Comparison of ENCODE assay signal across 9 mouse cellular contexts in the genomic region with DNA sequence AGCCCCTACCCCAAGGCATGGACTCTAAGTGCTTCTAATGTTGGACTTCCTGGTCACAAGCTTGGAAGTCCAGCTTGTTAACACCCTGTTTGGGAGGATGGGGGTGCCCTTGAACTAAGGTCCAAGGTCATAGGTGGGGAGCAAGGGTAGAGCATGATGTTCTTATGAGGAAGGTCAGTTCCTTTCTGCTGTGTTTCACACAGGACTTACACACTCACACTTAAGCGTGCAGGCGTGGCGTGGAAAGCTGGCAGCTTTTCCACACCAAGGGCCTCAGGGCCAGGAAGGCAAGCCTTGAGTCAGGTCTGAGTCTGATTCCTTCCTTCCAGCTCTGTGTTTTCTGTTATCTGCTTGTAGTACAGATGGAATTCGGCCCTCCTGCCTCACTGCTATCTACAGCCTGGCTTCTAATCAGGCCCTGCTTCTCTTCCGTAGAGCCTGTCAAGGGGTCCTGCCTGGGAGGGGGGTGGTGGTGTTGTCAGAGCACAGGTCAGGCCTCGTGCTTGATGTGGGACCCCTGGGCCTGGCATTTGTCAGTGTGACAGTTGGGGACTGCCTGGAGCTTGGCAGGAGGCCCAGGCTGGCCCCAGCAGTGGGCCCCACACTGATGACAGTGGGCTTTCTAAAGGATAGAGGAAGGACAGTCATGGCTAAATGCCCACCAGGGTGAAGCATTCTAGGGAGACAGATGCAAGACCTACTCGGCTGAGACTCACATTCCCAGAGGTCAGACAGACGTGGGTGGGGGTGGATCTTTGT. TPM values are rescaled to one million over a fixed set of nuclear protein-coding genes. Genes with fewer than 3 reads are reported as not detected.
DNase-seq lines count a peak whose midpoint lies in the region; ATAC-seq and TF ChIP-seq lines count a peak whose summit lies in the region.
"Had no signal": no experiment of that assay in that cellular context is flagged by ENCODE, and none has a peak within 500 bp of the region (broad histone marks: within the 10 kb centered on the region; RNA-seq: fewer than 3 reads in every experiment).

No protein-coding gene starts in this region.

- peaks cover 17% of the 10 kb centered on the region for H3K27me3 ChIP-seq in forebrain, embryonic 10.5 days (ENCODE audit: poor library complexity, severe bottlenecking)
- no peaks in the 10 kb centered on the region for H3K27me3 ChIP-seq in forebrain, embryonic 11.5 days (ENCODE audit: control insufficient read depth, insufficient read depth, low read length)
- peaks cover 4% of the 10 kb centered on the region; the same call in 1 of the 2 replicates for H3K27me3 ChIP-seq in midbrain, embryonic 13.5 days
- H3K27me3 ChIP-seq in midbrain, embryonic 16.5 days (ENCODE audit: control insufficient read depth, insufficient read depth, low read depth, low read length): no peaks in the 10 kb centered on the region
- H3K27me3 ChIP-seq in limb, embryonic 13.5 days: peaks cover under 1% of the 10 kb centered on the region; the same call in 1 of the 2 replicates
- H3K27me3 ChIP-seq in testis, adult 2 months (ENCODE audit: control insufficient read depth, insufficient read depth, low read length): no peaks in the 10 kb centered on the region

- H3K36me3 ChIP-seq in forebrain, embryonic 10.5 days (replicated peaks): no peaks in the 10 kb centered on the region
- H3K36me3 ChIP-seq in forebrain, embryonic 11.5 days (ENCODE audit: control insufficient read depth, insufficient read depth, low read length): no peaks in the 10 kb centered on the region
- no peaks in the 10 kb centered on the region for H3K36me3 ChIP-seq in midbrain, embryonic 13.5 days
- no peaks in the 10 kb centered on the region for H3K36me3 ChIP-seq in midbrain, embryonic 16.5 days (ENCODE audit: control insufficient read depth, insufficient read depth, low read length)
- H3K36me3 ChIP-seq in limb, embryonic 13.5 days: no peaks in the 10 kb centered on the region
- no peaks in the 10 kb centered on the region for H3K36me3 ChIP-seq in testis, adult 2 months (ENCODE audit: control insufficient read depth, insufficient read depth, low read length)

- H3K4me3 ChIP-seq in forebrain, embryonic 10.5 days: no peak overlapping the region
- no peak overlapping the region for H3K4me3 ChIP-seq in forebrain, embryonic 11.5 days (ENCODE audit: low read depth, low read length)
- H3K4me3 ChIP-seq in midbrain, embryonic 13.5 days (replicated peaks): no peak overlapping the region
- H3K4me3 ChIP-seq in midbrain, embryonic 16.5 days (ENCODE audit: low read depth, low read length): no peak overlapping the region
- H3K4me3 ChIP-seq in limb, embryonic 13.5 days: peak overlapping the region; percentile 19; the same call in 1 of the 2 replicates
- H3K4me3 ChIP-seq in testis, adult 2 months (ENCODE audit: control insufficient read depth, low read depth, low read length): no peak overlapping the region

- no peak overlapping the region for H3K4me2 ChIP-seq in forebrain, embryonic 11.5 days (ENCODE audit: low read depth, low read length, severe bottlenecking)
- H3K4me2 ChIP-seq in midbrain, embryonic 13.5 days (replicated peaks): no peak overlapping the region
- no peak overlapping the region for H3K4me2 ChIP-seq in midbrain, embryonic 16.5 days (ENCODE audit: low read length)
- no peak overlapping the region for H3K4me2 ChIP-seq in limb, embryonic 13.5 days (replicated peaks)

- 67% methylated on average over 8 of the region's 8 CpGs for WGBS in forebrain, embryonic 10.5 days
- WGBS in forebrain, embryonic 11.5 days: 70% methylated on average over 8 of the region's 8 CpGs
- WGBS in midbrain, embryonic 13.5 days: 53% methylated on average over 8 of the region's 8 CpGs
- WGBS in midbrain, embryonic 16.5 days: 52% methylated on average over 8 of the region's 8 CpGs
- WGBS in limb, embryonic 13.5 days: 37% methylated on average over 8 of the region's 8 CpGs

- TF ChIP-seq POLR2A in testis, adult 2 months (IDR thresholded peaks at IDR 0.05; ENCODE audit: control insufficient read depth, low read depth, low read length): no peak

- DNase-seq in forebrain, embryonic 10.5 days (ENCODE audit: extremely low spot score, low spot score): no peak
- DNase-seq in forebrain, embryonic 11.5 days (ENCODE audit: low spot score): no peak
- no peak for DNase-seq in kidney, adult 11 months
- DNase-seq in thymus, postnatal 10 days (ENCODE audit: low spot score in 2 of 2): no peak
- DNase-seq: lung, postnatal 14 days had no signal

- peak overlapping the region; percentile 40 for H3K27ac ChIP-seq in forebrain, embryonic 10.5 days
- no peak overlapping the region for H3K27ac ChIP-seq in forebrain, embryonic 11.5 days (ENCODE audit: low read depth, low read length)
- H3K27ac ChIP-seq in midbrain, embryonic 13.5 days: no peak overlapping the region
- no peak overlapping the region for H3K27ac ChIP-seq in midbrain, embryonic 16.5 days (ENCODE audit: low read length)
- no peak overlapping the region for H3K27ac ChIP-seq in limb, embryonic 13.5 days
- peak overlapping the region; percentile 15; the same call in 1 of the 2 replicates for H3K27ac ChIP-seq in testis, adult 2 months (ENCODE audit: control insufficient read depth, insufficient read depth, low read depth, low read length)

- TF ChIP-seq CTCF in testis, adult 2 months (IDR thresholded peaks at IDR 0.05; ENCODE audit: control insufficient read depth, insufficient read depth, insufficient replicate concordance, low read depth, low read length): no peak

- peaks cover 18% of the 10 kb centered on the region for H3K4me1 ChIP-seq in forebrain, embryonic 10.5 days
- no peaks in the 10 kb centered on the region for H3K4me1 ChIP-seq in forebrain, embryonic 11.5 days (replicated peaks; ENCODE audit: control insufficient read depth, insufficient read depth, low read length)
- peaks cover 9% of the 10 kb centered on the region for H3K4me1 ChIP-seq in midbrain, embryonic 13.5 days (replicated peaks)
- H3K4me1 ChIP-seq in midbrain, embryonic 16.5 days (ENCODE audit: control insufficient read depth, insufficient read depth, low read length): no peaks in the 10 kb centered on the region
- peaks cover 23% of the 10 kb centered on the region for H3K4me1 ChIP-seq in limb, embryonic 13.5 days
- H3K4me1 ChIP-seq in testis, adult 2 months (ENCODE audit: control insufficient read depth, insufficient read depth, low read length): peaks cover 2% of the 10 kb centered on the region; the same call in 1 of the 2 replicates

- no peaks in the 10 kb centered on the region for H3K9me3 ChIP-seq in forebrain, embryonic 10.5 days
- no peaks in the 10 kb centered on the region for H3K9me3 ChIP-seq in forebrain, embryonic 11.5 days (ENCODE audit: control insufficient read depth, low read length)
- H3K9me3 ChIP-seq in midbrain, embryonic 13.5 days: no peaks in the 10 kb centered on the region
- no peaks in the 10 kb centered on the region for H3K9me3 ChIP-seq in midbrain, embryonic 16.5 days (replicated peaks; ENCODE audit: control insufficient read depth, low read length, poor library complexity, severe bottlenecking)
- H3K9me3 ChIP-seq in limb, embryonic 13.5 days: no peaks in the 10 kb centered on the region

- ATAC-seq in forebrain, embryonic 11.5 days (replicated peaks; ENCODE audit: low FRiP score): no peak
- ATAC-seq in midbrain, embryonic 13.5 days: peak; percentile 62
- ATAC-seq in midbrain, embryonic 16.5 days: no peak
- ATAC-seq in limb, embryonic 13.5 days (ENCODE audit: low FRiP score, low read depth): peak; percentile 74

- no peak overlapping the region for H3K9ac ChIP-seq in forebrain, embryonic 11.5 days (ENCODE audit: low read length)
- no peak overlapping the region for H3K9ac ChIP-seq in midbrain, embryonic 13.5 days (replicated peaks)
- H3K9ac ChIP-seq in midbrain, embryonic 16.5 days (ENCODE audit: low read depth, low read length): no peak overlapping the region
- no peak overlapping the region for H3K9ac ChIP-seq in limb, embryonic 13.5 days

RNA-seq across cellular contexts. Expression of gene Lad1, which starts 18.0 kb away (rescaled TPM):
- polyA plus RNA-seq in forebrain, embryonic 10.5 days (2016; fragmentation: Nextera tagmentation; extraction: Ambion mirVana): 3.1 and 3.7 TPM in 2 replicates
- 0.47 and 0.65 TPM in 2 replicates for polyA plus RNA-seq in forebrain, embryonic 11.5 days (2014; fragmentation: Nextera tagmentation; extraction: Ambion mirVana)
- 0.36 and 0.37 TPM in 2 replicates for polyA plus RNA-seq in midbrain, embryonic 13.5 days (2015; fragmentation: Nextera tagmentation; extraction: Ambion mirVana)
- polyA plus RNA-seq in midbrain, embryonic 16.5 days (2015; fragmentation: Nextera tagmentation; extraction: Ambion mirVana): 0.95 and 1.3 TPM in 2 replicates
- polyA plus RNA-seq in limb, embryonic 13.5 days (2015; fragmentation: Nextera tagmentation; extraction: Ambion mirVana): 7.2 and 8.5 TPM in 2 replicates
- polyA plus RNA-seq in testis, adult 2 months (2012; rRNA removed): 0.15 and 1.2 TPM in 2 replicates

RNA-seq across cellular contexts. Expression of gene Tnni1, which starts 21.1 kb away (rescaled TPM):
- 0.55 and 1.3 TPM in 2 replicates for polyA plus RNA-seq in forebrain, embryonic 10.5 days (2016; fragmentation: Nextera tagmentation; extraction: Ambion mirVana)
- 0.65 and 1.1 TPM in 2 replicates for polyA plus RNA-seq in forebrain, embryonic 11.5 days (2014; fragmentation: Nextera tagmentation; extraction: Ambion mirVana)
- polyA plus RNA-seq in midbrain, embryonic 13.5 days (2015; fragmentation: Nextera tagmentation; extraction: Ambion mirVana): 0.20 and 0.34 TPM in 2 replicates
- 0.35 and 1.1 TPM in 2 replicates for polyA plus RNA-seq in midbrain, embryonic 16.5 days (2015; fragmentation: Nextera tagmentation; extraction: Ambion mirVana)
- 241 and 246 TPM in 2 replicates for polyA plus RNA-seq in limb, embryonic 13.5 days (2015; fragmentation: Nextera tagmentation; extraction: Ambion mirVana)
- 0.79 and 0.99 TPM in 2 replicates for polyA plus RNA-seq in testis, adult 2 months (2012; rRNA removed)

RNA-seq across cellular contexts. Expression of gene Phlda3, which starts 34.5 kb away (rescaled TPM):
- 20.2 and 21.4 TPM in 2 replicates for polyA plus RNA-seq in forebrain, embryonic 10.5 days (2016; fragmentation: Nextera tagmentation; extraction: Ambion mirVana)
- 21.5 and 24.2 TPM in 2 replicates for polyA plus RNA-seq in forebrain, embryonic 11.5 days (2014; fragmentation: Nextera tagmentation; extraction: Ambion mirVana)
- 12.5 and 14.8 TPM in 2 replicates for polyA plus RNA-seq in midbrain, embryonic 13.5 days (2015; fragmentation: Nextera tagmentation; extraction: Ambion mirVana)
- polyA plus RNA-seq in midbrain, embryonic 16.5 days (2015; fragmentation: Nextera tagmentation; extraction: Ambion mirVana): 26.6 and 33.0 TPM in 2 replicates
- polyA plus RNA-seq in limb, embryonic 13.5 days (2015; fragmentation: Nextera tagmentation; extraction: Ambion mirVana): 56.6 and 62.8 TPM in 2 replicates
- polyA plus RNA-seq in testis, adult 2 months (2012; rRNA removed): 3.2 and 5.4 TPM in 2 replicates

RNA-seq across cellular contexts. Expression of gene Tnnt2, which starts 35.8 kb away (rescaled TPM):
- polyA plus RNA-seq in forebrain, embryonic 10.5 days (2016; fragmentation: Nextera tagmentation; extraction: Ambion mirVana): 0.45 TPM in 1 of 2 replicates, not detected in the other
- polyA plus RNA-seq in forebrain, embryonic 11.5 days (2014; fragmentation: Nextera tagmentation; extraction: Ambion mirVana): 0.25 TPM in 1 of 2 replicates, not detected in the other
- 0.26 and 0.55 TPM in 2 replicates for polyA plus RNA-seq in midbrain, embryonic 13.5 days (2015; fragmentation: Nextera tagmentation; extraction: Ambion mirVana)
- polyA plus RNA-seq in midbrain, embryonic 16.5 days (2015; fragmentation: Nextera tagmentation; extraction: Ambion mirVana): 0.46 and 0.53 TPM in 2 replicates
- 84.9 and 88.9 TPM in 2 replicates for polyA plus RNA-seq in limb, embryonic 13.5 days (2015; fragmentation: Nextera tagmentation; extraction: Ambion mirVana)
- polyA plus RNA-seq in testis, adult 2 months (2012; rRNA removed): 2.2 and 2.3 TPM in 2 replicates

Comparison
In these comparisons a context has a peak if more than half of its experiments do, and no peak if none do; other contexts are left out.
1. H3K27ac ChIP-seq: peak in forebrain, embryonic 10.5 days (single experiment) and testis, adult 2 months (single experiment); none in forebrain, embryonic 11.5 days (single experiment), midbrain, embryonic 13.5 days (single experiment), midbrain, embryonic 16.5 days (single experiment) and limb, embryonic 13.5 days (single experiment).
2. ATAC-seq: peak in midbrain, embryonic 13.5 days (single experiment) and limb, embryonic 13.5 days (single experiment); none in forebrain, embryonic 11.5 days (single experiment) and midbrain, embryonic 16.5 days (single experiment).
3. RNA of gene Tnni1, which starts 21.1 kb away (polyA plus RNA-seq): 241 to 246 TPM in limb, embryonic 13.5 days; 0.79 to 0.99 TPM in testis, adult 2 months, 0.65 to 1.1 TPM in forebrain, embryonic 11.5 days, 0.55 to 1.3 TPM in forebrain, embryonic 10.5 days, 0.35 to 1.1 TPM in midbrain, embryonic 16.5 days and 0.20 to 0.34 TPM in midbrain, embryonic 13.5 days; every median in the first group is over 100 times any median in the second.